Mouse (Mus musculus) intestine, postnatal 0 days (tissue): ENCODE measurements around the gene Olfr1411. TPM values are rescaled to one million over a fixed set of nuclear protein-coding genes. Genes with fewer than 3 reads are reported as not detected.
A peak's percentile ranks its signal among the peaks of the same experiment; 100 is the strongest.

Experiments used
- ATAC-seq: fragments of 200-750 bp; cut with Nextera tagmentation; 2 replicates; pipeline ENCODE4 v1.8.0; 2017; ENCODE audit warnings: mild to moderate bottlenecking, moderate TSS enrichment, moderate library complexity
- H3K27ac ChIP-seq: fragments of 300-500 bp; sonication (generic); 2 replicates; pipeline ENCODE4 v1.5.1; 2014; ENCODE audit warnings: mild to moderate bottlenecking, low read depth, low read length, moderate library complexity
- H3K27me3 ChIP-seq: fragments of 300-500 bp; sonication (generic); replicated peaks from 2 replicates; pipeline ENCODE4 v1.6.1; 2014; ENCODE audit warnings: low read length, mixed read lengths; ENCODE audit not compliant: control insufficient read depth, insufficient read depth
- H3K36me3 ChIP-seq: fragments of 300-500 bp; sonication (generic); 2 replicates; pipeline ENCODE4 v1.6.1; 2014; ENCODE audit warnings: mild to moderate bottlenecking, moderate library complexity; ENCODE audit not compliant: control insufficient read depth, insufficient read depth
- H3K4me1 ChIP-seq: fragments of 300-500 bp; sonication (generic); replicated peaks from 2 replicates; pipeline ENCODE4 v1.6.1; 2014; ENCODE audit warnings: antibody characterized with exemption, low read length, mixed read lengths; ENCODE audit not compliant: control insufficient read depth, insufficient read depth
- H3K4me2 ChIP-seq: fragments of 300-500 bp; sonication (generic); replicated peaks from 2 replicates; pipeline ENCODE4 v1.6.1; 2014; ENCODE audit warnings: low read depth, mild to moderate bottlenecking, moderate library complexity
- H3K4me3 ChIP-seq: fragments of 300-500 bp; sonication (generic); 2 replicates; pipeline ENCODE4 v1.5.1; 2014; ENCODE audit warnings: low read depth, low read length
- H3K9ac ChIP-seq: fragments of 300-500 bp; sonication (generic); 2 replicates; pipeline ENCODE4 v1.6.1; 2014; ENCODE audit warnings: mild to moderate bottlenecking, low read depth, low read length
- H3K9me3 ChIP-seq: fragments of 300-500 bp; sonication (generic); 2 replicates; pipeline ENCODE4 v1.6.1; 2016; ENCODE audit warnings: mixed run types; ENCODE audit not compliant: control insufficient read depth
- CTCF ChIP-seq: sonication (generic); IDR thresholded peaks from 2 replicates; pipeline ENCODE4 v1.5.1; 2016; ENCODE audit warnings: low read depth, mild to moderate bottlenecking, control low read depth, antibody characterized with exemption, moderate library complexity
- WGBS: fragments of 180-500 bp; shearing (Covaris S2); extraction: QIAGEN DNeasy Blood & Tissue Kit; methylation state at CpG from one replicate; pipeline ENCODE4 v1.1.7; 2014; 5-methylcytosine and 5-hydroxymethylcytosine counted together
- polyA plus RNA-seq: library from polyadenylated mRNA; unstranded; fragments of >200 nt; fragmentation: Nextera tagmentation; extraction: Ambion mirVana; gene quantifications from 2 replicates; pipeline ENCODE4 v1.2.1, GENCODE M21; 2015

Gene Olfr1411
- polyA plus RNA-seq, 1 experiment from 2014 or later, result not detected

DNA sequence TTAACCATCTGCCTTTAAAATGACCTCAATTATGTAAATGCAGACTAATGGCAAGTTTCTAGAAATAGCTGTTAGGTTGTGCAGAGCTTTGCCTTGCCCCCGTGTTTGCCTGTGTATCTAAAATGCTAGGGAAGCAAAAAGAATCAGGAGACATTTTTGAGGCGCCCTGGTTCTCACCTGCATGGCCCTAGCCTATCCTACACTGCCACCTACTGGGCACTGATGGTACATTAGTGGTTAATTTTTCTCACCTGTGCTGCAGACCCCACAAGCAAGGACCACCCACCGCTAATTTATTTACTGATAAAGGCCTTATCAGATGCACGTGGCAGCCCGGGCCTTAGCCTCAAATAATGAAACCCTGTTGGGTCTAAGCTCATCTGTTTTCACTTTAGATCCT, 16.8 kb downstream of the Olfr1411 start:
- Histone ChIP-seq H3K9me3 (no peaks in the 10 kb centered on the region), H3K4me1 (no peaks in the 10 kb centered on the region), H3K27ac (no peak overlapping the region), H3K36me3 (no peaks in the 10 kb centered on the region), H3K9ac (no peak overlapping the region), H3K27me3 (no peaks in the 10 kb centered on the region), H3K4me2 (no peak overlapping the region), H3K4me3 (no peak overlapping the region)
- no peak for ATAC-seq
- peak; percentile 92 for TF ChIP-seq CTCF
- WGBS, result 4% methylated on average over 5 of the region's 5 CpGs

- ATAC-seq, result no peak
- Histone ChIP-seq H3K4me1 (no peaks in the 10 kb centered on the region), H3K4me2 (no peak overlapping the region), H3K36me3 (no peaks in the 10 kb centered on the region), H3K27me3 (no peaks in the 10 kb centered on the region), H3K9ac (no peak overlapping the region), H3K27ac (no peak overlapping the region), H3K9me3 (no peaks in the 10 kb centered on the region), H3K4me3 (no peak overlapping the region)
- 52% methylated on average over 4 of the region's 4 CpGs for WGBS
- TF ChIP-seq CTCF, result no peak
These were observed 19.0 kb downstream of the Olfr1411 start for GRCm38 (mm10) chr1:92613175-92613574.

DNA sequence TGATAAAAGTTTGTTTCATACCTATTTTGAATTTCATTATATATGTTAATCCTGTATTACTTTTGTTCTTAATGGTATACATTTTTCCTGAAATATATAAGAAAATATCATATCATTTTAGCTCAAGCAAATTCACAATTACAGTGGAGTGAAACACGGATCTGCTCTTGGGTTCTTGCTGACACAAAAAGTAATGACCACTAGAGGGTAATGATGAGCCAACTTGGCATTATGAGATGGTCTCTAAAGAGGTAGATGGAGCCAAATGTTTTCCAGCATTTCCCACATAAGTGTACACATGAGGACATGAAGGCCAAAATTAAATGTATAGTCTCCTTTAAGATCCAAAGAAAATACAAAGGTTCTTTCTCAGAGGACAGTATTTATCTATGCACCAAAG, 20.3 kb downstream of the Olfr1411 start:
- 14% methylated on average over 1 of the region's 1 CpGs for WGBS
- Histone ChIP-seq H3K36me3 (no peaks in the 10 kb centered on the region), H3K9me3 (no peaks in the 10 kb centered on the region), H3K4me1 (no peaks in the 10 kb centered on the region), H3K27me3 (no peaks in the 10 kb centered on the region), H3K4me2 (no peak overlapping the region), H3K9ac (no peak overlapping the region), H3K4me3 (no peak overlapping the region), H3K27ac (no peak overlapping the region)
- no peak for ATAC-seq
- TF ChIP-seq CTCF, result peak; percentile 70

DNA sequence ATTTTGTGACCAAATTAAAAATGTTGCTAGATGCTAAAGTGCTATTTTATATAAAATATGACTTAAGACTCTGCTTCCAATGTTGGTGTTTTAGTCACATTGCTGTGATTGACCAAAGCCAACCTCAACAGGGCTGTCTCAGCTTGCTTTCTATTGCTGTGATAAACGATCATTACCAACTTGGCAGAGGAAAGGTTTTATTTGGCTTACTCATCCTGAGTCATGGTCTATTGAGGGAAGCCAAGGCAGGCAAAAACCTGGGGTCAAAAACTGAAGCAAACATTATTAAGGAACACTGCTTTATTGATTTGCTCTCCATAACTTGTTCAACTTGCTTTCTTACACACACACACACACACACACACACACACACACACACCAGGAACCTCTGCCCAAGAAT, 21.8 kb downstream of the Olfr1411 start:
- Histone ChIP-seq H3K27me3 (no peaks in the 10 kb centered on the region), H3K9ac (no peak overlapping the region), H3K36me3 (no peaks in the 10 kb centered on the region), H3K27ac (no peak overlapping the region), H3K4me1 (no peaks in the 10 kb centered on the region), H3K4me3 (no peak overlapping the region), H3K4me2 (no peak overlapping the region), H3K9me3 (no peaks in the 10 kb centered on the region)
- no peak for ATAC-seq
- TF ChIP-seq CTCF, result no peak
- WGBS, result 65% methylated on average over 1 of the region's 1 CpGs

DNA sequence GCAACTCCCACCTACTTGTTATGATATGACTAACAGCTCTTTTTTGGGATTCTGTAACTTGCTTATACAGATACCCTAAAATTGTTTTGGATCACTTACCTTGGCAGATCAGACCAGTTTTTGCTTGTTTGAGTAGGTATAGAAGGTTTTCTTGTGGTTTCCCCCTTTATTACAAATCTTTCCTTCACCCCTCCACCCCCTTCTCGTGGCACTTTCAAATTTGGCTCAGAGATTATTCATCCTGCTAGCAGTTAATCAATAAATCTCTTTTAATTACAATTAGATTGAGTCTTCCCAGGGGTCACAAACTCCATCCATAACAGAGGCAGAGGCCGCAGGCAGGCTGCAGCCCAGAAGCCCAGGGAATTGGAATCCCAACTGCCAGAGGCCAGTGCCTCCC, 23.3 kb downstream of the Olfr1411 start, which contains the start of gene Olfr12:
Olfr12 (plus strand) TSS at position 301 of the 400 bp plus-strand sequence.
- no peak for ATAC-seq
- WGBS, result 56% methylated on average over 2 of the region's 2 CpGs

GRCm38 (mm10) chr1:92618360-92618759, 24.1 kb downstream of the Olfr1411 start:
- Histone ChIP-seq H3K4me2 (no peak overlapping the region), H3K4me3 (no peak overlapping the region)

More for the DNA sequence above, 23.3 kb downstream of the Olfr1411 start, which contains the start of gene Olfr12:
- Histone ChIP-seq H3K36me3 (no peaks in the 10 kb centered on the region), H3K4me3 (no peak within 1 kb of the TSS), H3K9me3 (no peaks in the 10 kb centered on the region), H3K4me1 (no peaks in the 10 kb centered on the region), H3K27ac (no peak within 1 kb of the TSS), H3K4me2 (no peak within 1 kb of the TSS), H3K27me3 (no peaks in the 10 kb centered on the region), H3K9ac (no peak within 1 kb of the TSS)
- no peak for TF ChIP-seq CTCF

GRCm38 (mm10) chr1:92628227-92628626, 34.0 kb downstream of the Olfr1411 start:
- no peak overlapping the region for H3K27ac ChIP-seq
- WGBS, result 66% methylated on average over 4 of the region's 4 CpGs
- no peaks in the 10 kb centered on the region for H3K36me3 ChIP-seq
- no peak for TF ChIP-seq CTCF
- H3K27me3 ChIP-seq, result no peaks in the 10 kb centered on the region; the same call in 1 of the 2 replicates
- H3K4me2 ChIP-seq, result no peak overlapping the region
- H3K9me3 ChIP-seq, result no peaks in the 10 kb centered on the region
- ATAC-seq, result no peak
- H3K9ac ChIP-seq, result no peak overlapping the region
- no peak overlapping the region for H3K4me3 ChIP-seq
- no peaks in the 10 kb centered on the region for H3K4me1 ChIP-seq

More at GRCm38 (mm10) chr1:92618360-92618759, 24.1 kb downstream of the Olfr1411 start:
- Histone ChIP-seq H3K9ac (no peak overlapping the region), H3K36me3 (no peaks in the 10 kb centered on the region), H3K9me3 (no peaks in the 10 kb centered on the region), H3K4me1 (no peaks in the 10 kb centered on the region), H3K27ac (no peak overlapping the region), H3K27me3 (no peaks in the 10 kb centered on the region)
- ATAC-seq, result no peak
- WGBS, result 37% methylated on average over 4 of the region's 4 CpGs
- TF ChIP-seq CTCF, result no peak
